Mouse (Mus musculus): ENCODE results near the gene Vcan. TPM values are rescaled to one million over a fixed set of nuclear protein-coding genes. Genes with fewer than 3 reads are reported as not detected.

The Vcan gene
- polyA plus RNA-seq, 1 experiment from 2014 or later = 48.3 TPM

- WGBS = 90% methylated on average over 2 of the region's 2 CpGs
- no peaks in the 10 kb centered on the region for H3K27me3 ChIP-seq
- ATAC-seq (replicated peaks) = no peak
- H3K9me3 ChIP-seq = no peaks in the 10 kb centered on the region
- no peak overlapping the region for H3K4me3 ChIP-seq
- H3K4me1 ChIP-seq = no peaks in the 10 kb centered on the region
- peaks cover 19% of the 10 kb centered on the region for H3K36me3 ChIP-seq
- H3K27ac ChIP-seq (replicated peaks) = no peak overlapping the region
- H3K9ac ChIP-seq (replicated peaks) = no peak overlapping the region
- no peak overlapping the region for H3K4me2 ChIP-seq (replicated peaks)
Observed at GRCm38 (mm10) chr13:89653279-89653678, 89.0 kb downstream of the Vcan start.

DNA sequence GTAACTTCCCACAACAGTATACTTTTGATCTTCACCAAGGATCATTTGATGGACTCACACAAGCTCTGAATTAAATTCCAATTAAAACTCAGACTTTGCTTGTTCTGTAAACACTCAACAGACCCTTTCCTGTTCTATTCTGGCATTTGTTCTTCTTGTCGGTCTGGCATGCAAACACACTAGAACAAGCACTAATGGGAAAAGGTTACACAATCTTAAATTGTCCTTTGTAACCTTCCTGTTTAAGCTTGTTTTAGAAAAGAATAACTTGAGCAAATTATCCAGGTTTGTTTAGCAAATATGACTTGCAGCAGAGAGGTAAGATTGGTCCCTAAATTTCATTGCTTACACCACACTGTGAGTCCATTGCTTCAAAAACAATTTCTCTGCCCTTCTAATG lies 89.5 kb downstream of the Vcan start:
- no peaks in the 10 kb centered on the region for H3K9me3 ChIP-seq
- H3K9ac ChIP-seq (replicated peaks) = no peak overlapping the region

DNA sequence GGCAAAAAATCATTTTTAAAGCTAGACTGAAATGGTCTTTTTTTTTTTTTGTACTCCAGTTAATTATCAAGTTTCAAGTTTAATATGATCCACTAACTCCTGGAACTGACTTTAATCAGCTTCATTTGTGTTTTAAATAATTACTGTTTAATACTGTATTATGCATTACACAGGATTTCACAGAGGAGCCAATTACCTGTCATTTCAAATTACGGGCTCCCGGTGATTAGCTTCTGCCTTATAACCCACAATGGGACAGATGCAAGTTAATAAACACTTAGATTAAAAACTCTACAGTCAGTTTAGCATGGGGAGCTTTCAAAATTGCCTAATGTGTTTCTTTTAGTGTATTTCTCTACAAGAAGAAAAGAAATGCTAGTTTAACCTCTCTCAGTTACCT lies 96.7 kb downstream of the Vcan start:
- 45% methylated on average over 2 of the region's 2 CpGs for WGBS
- Histone ChIP-seq H3K4me3 (no peak overlapping the region), H3K27me3 (no peaks in the 10 kb centered on the region), H3K36me3 (no peaks in the 10 kb centered on the region), H3K9ac (replicated peaks) (no peak overlapping the region), H3K4me1 (no peaks in the 10 kb centered on the region), H3K9me3 (no peaks in the 10 kb centered on the region), H3K27ac (replicated peaks) (no peak overlapping the region), H3K4me2 (replicated peaks) (no peak overlapping the region)
- ATAC-seq (replicated peaks) = no peak

More for the DNA sequence above, 89.5 kb downstream of the Vcan start:
- peaks cover 19% of the 10 kb centered on the region for H3K36me3 ChIP-seq
- no peak overlapping the region for H3K27ac ChIP-seq (replicated peaks)
- H3K27me3 ChIP-seq = no peaks in the 10 kb centered on the region
- ATAC-seq (replicated peaks) = no peak
- H3K4me3 ChIP-seq = no peak overlapping the region
- no peaks in the 10 kb centered on the region for H3K4me1 ChIP-seq
- WGBS = 43% methylated on average over 1 of the region's 1 CpGs
- no peak overlapping the region for H3K4me2 ChIP-seq (replicated peaks)

GRCm38 (mm10) chr13:89637012-89637411 lies 105.3 kb downstream of the Vcan start:
- Histone ChIP-seq H3K4me3 (no peak overlapping the region), H3K9ac (replicated peaks) (no peak overlapping the region), H3K27me3 (no peaks in the 10 kb centered on the region), H3K4me2 (replicated peaks) (no peak overlapping the region), H3K36me3 (no peaks in the 10 kb centered on the region), H3K9me3 (no peaks in the 10 kb centered on the region), H3K27ac (replicated peaks) (no peak overlapping the region), H3K4me1 (no peaks in the 10 kb centered on the region)
- WGBS = 79% methylated on average over 3 of the region's 3 CpGs
- ATAC-seq (replicated peaks) = no peak

GRCm38 (mm10) chr13:89634137-89634683 lies 108.1 kb downstream of the Vcan start:
- H3K27me3 ChIP-seq = no peaks in the 10 kb centered on the region
- WGBS = 28% methylated on average over 4 of the region's 4 CpGs

GRCm38 (mm10) chr13:89619064-89619463 lies 123.2 kb downstream of the Vcan start:
- Histone ChIP-seq H3K4me2 (replicated peaks) (no peak overlapping the region), H3K9me3 (no peaks in the 10 kb centered on the region), H3K9ac (replicated peaks) (no peak overlapping the region), H3K27ac (replicated peaks) (no peak overlapping the region), H3K4me1 (no peaks in the 10 kb centered on the region), H3K4me3 (no peak overlapping the region), H3K27me3 (no peaks in the 10 kb centered on the region), H3K36me3 (no peaks in the 10 kb centered on the region)
- ATAC-seq (replicated peaks) = no peak
- WGBS = 88% methylated on average over 3 of the region's 3 CpGs

More at GRCm38 (mm10) chr13:89634137-89634683, 108.1 kb downstream of the Vcan start:
- H3K36me3 ChIP-seq = no peaks in the 10 kb centered on the region
- H3K9me3 ChIP-seq = no peaks in the 10 kb centered on the region
- H3K4me1 ChIP-seq = no peaks in the 10 kb centered on the region
- peak; percentile 90 for ATAC-seq (replicated peaks)
- H3K4me3 ChIP-seq = no peak overlapping the region
- no peak overlapping the region for H3K27ac ChIP-seq (replicated peaks)
- H3K9ac ChIP-seq (replicated peaks) = no peak overlapping the region
- H3K4me2 ChIP-seq (replicated peaks) = no peak overlapping the region

- Histone ChIP-seq H3K36me3 (no peaks in the 10 kb centered on the region), H3K27me3 (no peaks in the 10 kb centered on the region)
- peak; percentile 89 for ATAC-seq (replicated peaks)
Observed at GRCm38 (mm10) chr13:89607399-89607798, 134.9 kb downstream of the Vcan start.

More at GRCm38 (mm10) chr13:89607399-89607798, 134.9 kb downstream of the Vcan start:
- Histone ChIP-seq H3K9ac (replicated peaks) (no peak overlapping the region), H3K27ac (replicated peaks) (peak overlapping the region; percentile 12), H3K9me3 (no peaks in the 10 kb centered on the region), H3K4me3 (no peak overlapping the region), H3K4me2 (replicated peaks) (no peak overlapping the region), H3K4me1 (no peaks in the 10 kb centered on the region)
- WGBS = 11% methylated on average over 3 of the region's 3 CpGs

Other genes starting within 250 kb of the Vcan start
- 0.15 and 0.19 TPM in 2 replicates for gene Hapln1, start 202.7 kb downstream of the Vcan start, polyA plus RNA-seq (2015; fragmentation: Nextera tagmentation; extraction: Ambion mirVana)

Measured in forebrain, embryonic 15.5 days (tissue).